Mouse (Mus musculus) forebrain, embryonic 13.5 days (tissue): ENCODE measurements around the gene Pex10. TPM values are rescaled to one million over a fixed set of nuclear protein-coding genes. Genes with fewer than 3 reads are reported as not detected.

Source experiments
- ATAC-seq: fragments of 200-750 bp; cut with Nextera tagmentation; 2 replicates; pipeline ENCODE4 v1.8.0; 2017
- H3K27ac ChIP-seq: fragments of 300-500 bp; sonication (generic); 2 replicates; pipeline ENCODE4 v1.5.1; 2015; ENCODE audit warnings: inconsistent platforms, mild to moderate bottlenecking, moderate library complexity
- H3K27me3 ChIP-seq: fragments of 300-500 bp; sonication (generic); 2 replicates; pipeline ENCODE4 v1.6.1; 2015; ENCODE audit warnings: mild to moderate bottlenecking, inconsistent platforms
- H3K36me3 ChIP-seq: fragments of 300-500 bp; sonication (generic); 2 replicates; pipeline ENCODE4 v1.6.1; 2015; ENCODE audit warnings: mild to moderate bottlenecking, inconsistent platforms; ENCODE audit not compliant: poor library complexity, severe bottlenecking
- H3K4me1 ChIP-seq: fragments of 300-500 bp; sonication (generic); 2 replicates; pipeline ENCODE4 v1.6.1; 2015; ENCODE audit warnings: inconsistent platforms
- H3K4me2 ChIP-seq: fragments of 300-500 bp; sonication (generic); 2 replicates; pipeline ENCODE4 v1.6.1; 2015; ENCODE audit warnings: inconsistent platforms, mild to moderate bottlenecking, moderate library complexity
- H3K4me3 ChIP-seq: fragments of 300-500 bp; sonication (generic); 2 replicates; pipeline ENCODE4 v1.5.1; 2015; ENCODE audit warnings: mild to moderate bottlenecking, inconsistent platforms
- H3K9ac ChIP-seq: fragments of 300-500 bp; sonication (generic); 2 replicates; pipeline ENCODE4 v1.6.1; 2015; ENCODE audit warnings: mild to moderate bottlenecking, inconsistent platforms
- H3K9me3 ChIP-seq: fragments of 300-500 bp; sonication (generic); replicated peaks from 2 replicates; pipeline ENCODE4 v1.6.1; 2016; ENCODE audit warnings: inconsistent platforms
- WGBS: fragments of 180-500 bp; shearing (Covaris S2); methylation state at CpG from one replicate; pipeline ENCODE4 v1.1.7; 2015; 5-methylcytosine and 5-hydroxymethylcytosine counted together
- polyA plus RNA-seq: library from polyadenylated mRNA; unstranded; fragments of >200 nt; fragmentation: Nextera tagmentation; extraction: Ambion mirVana; gene quantifications from 2 replicates; pipeline ENCODE4 v1.2.1, GENCODE M21; 2015

Pex10 gene
- polyA plus RNA-seq, 1 experiment from 2014 or later, result 18.5 TPM

- Histone ChIP-seq H3K27me3 (peaks cover 31% of the 10 kb centered on the region), H3K4me1 (peaks cover 36% of the 10 kb centered on the region), H3K9me3 (no peaks in the 10 kb centered on the region), H3K36me3 (no peaks in the 10 kb centered on the region), H3K4me3 (no peak overlapping the region), H3K27ac (no peak overlapping the region), H3K9ac (no peak overlapping the region; the same call in 1 of the 2 replicates), H3K4me2 (no peak overlapping the region)
- WGBS, result 27% methylated on average over 7 of the region's 7 CpGs
- ATAC-seq, result no peak
Measured at GRCm38 (mm10) chr4:155034202-155034601, 32.6 kb upstream of the Pex10 start.

DNA sequence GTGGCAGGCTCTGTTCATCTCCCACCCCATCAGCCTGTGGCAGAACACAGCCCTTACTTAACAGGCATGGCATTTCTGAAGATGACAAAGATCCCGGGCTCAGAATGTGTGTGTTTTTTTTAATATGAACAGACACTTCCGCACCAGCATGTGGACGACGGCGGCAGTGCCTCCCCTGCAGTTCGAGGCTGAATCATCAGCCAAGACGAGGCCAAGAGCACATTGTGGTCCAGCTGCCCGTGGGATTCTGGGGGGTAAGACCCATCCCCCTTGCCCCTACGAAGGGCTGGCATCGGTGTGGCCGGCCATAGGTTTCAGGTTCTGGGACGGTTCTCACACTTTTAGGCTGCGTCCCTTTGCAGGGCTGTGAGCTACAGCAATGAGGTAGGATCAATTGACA is 32.0 kb upstream of the Pex10 start:
- no peak for ATAC-seq

DNA sequence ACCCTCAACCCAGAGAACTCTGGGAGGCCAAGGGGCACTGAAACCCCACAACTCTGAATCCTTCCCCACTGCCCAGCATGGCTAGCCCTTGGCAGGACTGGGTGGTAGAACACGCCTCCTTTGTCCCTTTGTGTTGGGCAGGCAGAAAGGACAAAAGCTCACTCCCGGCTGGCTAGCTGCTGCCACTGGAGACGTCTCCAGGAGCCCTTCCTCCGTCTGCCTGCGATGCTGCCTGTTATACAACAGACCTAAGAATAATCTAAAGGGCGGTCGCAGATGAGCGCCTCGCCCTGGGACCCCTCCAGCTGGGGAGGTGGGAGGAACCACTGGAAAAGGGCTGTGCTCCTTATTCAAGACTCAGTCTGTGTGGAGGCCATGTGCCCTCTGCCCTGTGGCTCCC is 26.6 kb upstream of the Pex10 start:
- Histone ChIP-seq H3K27ac (no peak overlapping the region), H3K27me3 (peaks cover 48% of the 10 kb centered on the region), H3K9ac (peak overlapping the region; percentile 3; the same call in 1 of the 2 replicates), H3K4me2 (peak overlapping the region; percentile 12; the same call in 1 of the 2 replicates), H3K36me3 (no peaks in the 10 kb centered on the region), H3K4me1 (peaks cover 35% of the 10 kb centered on the region), H3K9me3 (no peaks in the 10 kb centered on the region), H3K4me3 (no peak overlapping the region)
- ATAC-seq, result 0 out of 2 replicates have a peak, but pooled peaks have one; percentile 16
- WGBS, result 0% methylated on average over 9 of the region's 9 CpGs

More for the DNA sequence above, 32.0 kb upstream of the Pex10 start:
- 63% methylated on average over 13 of the region's 13 CpGs for WGBS
- Histone ChIP-seq H3K27me3 (peaks cover 28% of the 10 kb centered on the region), H3K9me3 (no peaks in the 10 kb centered on the region), H3K4me2 (no peak overlapping the region), H3K4me3 (no peak overlapping the region), H3K9ac (no peak overlapping the region; the same call in 1 of the 2 replicates), H3K4me1 (peaks cover 40% of the 10 kb centered on the region), H3K36me3 (no peaks in the 10 kb centered on the region), H3K27ac (no peak overlapping the region)

- no peak overlapping the region for H3K4me3 ChIP-seq
- peaks cover 47% of the 10 kb centered on the region for H3K27me3 ChIP-seq
- no peaks in the 10 kb centered on the region for H3K9me3 ChIP-seq
- no peak for ATAC-seq
- H3K36me3 ChIP-seq, result no peaks in the 10 kb centered on the region
- H3K9ac ChIP-seq, result peak overlapping the region; percentile 3; the same call in 1 of the 2 replicates
- H3K4me1 ChIP-seq, result peaks cover 33% of the 10 kb centered on the region
- no peak overlapping the region for H3K27ac ChIP-seq
- peak overlapping the region; percentile 12; the same call in 1 of the 2 replicates for H3K4me2 ChIP-seq
- WGBS, result 46% methylated on average over 6 of the region's 6 CpGs
Measured at GRCm38 (mm10) chr4:155040696-155041095, 26.1 kb upstream of the Pex10 start.

DNA sequence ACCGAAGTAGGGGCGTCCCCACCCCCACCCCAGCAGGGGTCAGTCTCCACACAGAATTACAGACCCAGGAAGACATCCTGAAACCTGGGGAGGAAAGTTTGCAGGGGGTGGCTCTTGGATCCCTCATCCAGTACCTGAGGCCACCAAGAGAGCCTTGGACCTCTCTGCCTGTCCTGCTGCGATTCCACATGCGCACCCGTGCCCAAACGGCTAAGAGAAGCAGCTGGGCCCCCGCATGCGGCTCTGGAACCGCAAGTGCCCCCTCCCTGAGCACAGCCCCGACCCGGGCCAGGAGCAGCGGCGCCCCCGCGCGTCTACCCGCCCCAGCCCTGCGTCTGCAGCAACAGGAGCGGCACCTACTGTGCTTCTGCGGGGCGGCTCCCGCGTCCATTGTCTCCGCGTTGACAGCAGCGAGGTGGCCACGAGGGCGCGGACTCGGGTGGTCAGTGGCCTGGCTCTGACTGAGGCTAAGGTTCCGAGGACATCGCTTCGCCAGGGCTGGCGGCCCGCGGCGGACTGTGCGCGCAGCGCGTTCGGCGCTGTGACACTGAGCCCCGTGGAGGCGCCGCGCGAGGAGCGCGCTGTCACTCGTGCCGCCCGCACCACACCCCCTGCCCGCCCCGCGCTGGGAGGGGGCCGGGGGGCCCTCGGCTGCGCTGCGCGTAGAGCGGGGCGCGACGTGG is 24.1 kb upstream of the Pex10 start:
- H3K36me3 ChIP-seq, result no peaks in the 10 kb centered on the region
- peaks cover 46% of the 10 kb centered on the region for H3K27me3 ChIP-seq
- H3K9ac ChIP-seq, result peak overlapping the region; percentile 67
- WGBS, result 1% methylated on average over 62 of the region's 65 CpGs
- no peaks in the 10 kb centered on the region for H3K9me3 ChIP-seq
- H3K4me2 ChIP-seq, result peak overlapping the region; percentile 80
- peaks cover 33% of the 10 kb centered on the region for H3K4me1 ChIP-seq
- H3K27ac ChIP-seq, result no peak overlapping the region
- H3K4me3 ChIP-seq, result peak overlapping the region; percentile 50
- peak; percentile 57; the same call in 1 of the 2 replicates for ATAC-seq

GRCm38 (mm10) chr4:155043289-155043625 is 23.6 kb upstream of the Pex10 start:
- Histone ChIP-seq H3K27me3 (peaks cover 46% of the 10 kb centered on the region), H3K36me3 (no peaks in the 10 kb centered on the region), H3K4me1 (peaks cover 33% of the 10 kb centered on the region), H3K4me2 (peak overlapping the region; percentile 80), H3K27ac (no peak overlapping the region), H3K4me3 (peak overlapping the region; percentile 50), H3K9me3 (no peaks in the 10 kb centered on the region), H3K9ac (peak overlapping the region; percentile 67)
- ATAC-seq, result 0 out of 2 replicates have a peak, but pooled peaks have one; percentile 3
- under 1% methylated on average over 24 of the region's 25 CpGs for WGBS

DNA sequence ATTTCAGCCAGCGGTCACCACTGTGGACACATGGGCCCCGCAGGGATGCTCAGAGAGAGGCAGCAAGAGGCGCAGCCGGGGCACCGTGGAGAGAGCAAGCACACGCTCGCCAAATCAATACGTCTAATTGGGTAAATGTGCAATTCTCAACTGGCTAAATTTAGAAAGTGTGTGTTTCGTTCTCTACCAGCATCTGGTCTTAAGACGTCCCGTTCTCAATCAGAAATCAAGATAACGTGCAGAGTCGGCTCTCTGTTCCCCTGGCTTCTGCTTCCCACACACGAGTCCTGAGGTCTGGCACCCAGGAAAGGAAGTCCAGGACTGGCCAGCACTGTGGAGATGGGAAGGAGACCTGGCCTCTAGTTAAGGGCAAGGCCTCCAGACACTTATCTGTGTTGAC is 20.2 kb upstream of the Pex10 start:
- peaks cover 39% of the 10 kb centered on the region for H3K27me3 ChIP-seq
- 87% methylated on average over 14 of the region's 14 CpGs for WGBS
- H3K9ac ChIP-seq, result no peak overlapping the region
- peaks cover 17% of the 10 kb centered on the region for H3K4me1 ChIP-seq
- no peak for ATAC-seq
- no peak overlapping the region for H3K4me3 ChIP-seq
- H3K36me3 ChIP-seq, result no peaks in the 10 kb centered on the region
- no peak overlapping the region for H3K4me2 ChIP-seq
- H3K27ac ChIP-seq, result no peak overlapping the region
- no peaks in the 10 kb centered on the region for H3K9me3 ChIP-seq

DNA sequence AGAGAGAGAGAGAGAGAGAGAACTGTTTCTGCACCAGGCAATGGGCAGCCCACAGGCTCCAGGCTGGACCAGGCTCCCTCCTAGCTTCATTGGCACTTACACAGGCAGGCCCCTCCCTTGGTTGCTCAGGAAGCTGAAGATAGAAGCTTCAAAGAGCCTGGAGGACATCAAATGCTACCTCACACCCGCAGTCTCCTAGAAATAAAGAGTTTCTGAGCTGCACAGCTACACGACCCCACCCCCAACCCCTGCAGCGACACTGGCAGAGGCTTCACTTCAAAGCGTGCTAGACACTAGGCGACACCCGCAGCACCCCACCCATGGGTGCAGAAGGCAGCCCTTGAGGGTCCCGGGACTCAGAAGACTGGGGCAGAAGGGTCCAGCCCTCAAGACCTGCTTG is 16.7 kb upstream of the Pex10 start:
- Histone ChIP-seq H3K27ac (no peak overlapping the region), H3K9ac (no peak overlapping the region), H3K4me3 (no peak overlapping the region), H3K36me3 (no peaks in the 10 kb centered on the region), H3K4me2 (no peak overlapping the region), H3K9me3 (no peaks in the 10 kb centered on the region), H3K4me1 (peaks cover 25% of the 10 kb centered on the region), H3K27me3 (peaks cover 4% of the 10 kb centered on the region)
- ATAC-seq, result no peak
- WGBS, result 80% methylated on average over 7 of the region's 7 CpGs

- Histone ChIP-seq H3K27ac (peak within 1 kb of the TSS; percentile 21), H3K36me3 (no peaks in the 10 kb centered on the region), H3K4me1 (peaks cover 51% of the 10 kb centered on the region), H3K9me3 (no peaks in the 10 kb centered on the region), H3K27me3 (no peaks in the 10 kb centered on the region), H3K4me3 (no peak within 1 kb of the TSS), H3K4me2 (no peak within 1 kb of the TSS; the same call in 1 of the 2 replicates), H3K9ac (peak within 1 kb of the TSS; percentile 35; the same call in 1 of the 2 replicates)
- 49% methylated on average over 10 of the region's 10 CpGs for WGBS
- ATAC-seq, result no peak
Measured at GRCm38 (mm10) chr4:155056724-155057123, 10.1 kb upstream of the Pex10 start, which contains the start of gene Plch2. TSS of gene Plch2 (minus strand) at chr4:155056784.

GRCm38 (mm10) chr4:155058325-155058724 is 8.5 kb upstream of the Pex10 start:
- H3K36me3 ChIP-seq, result no peaks in the 10 kb centered on the region
- no peak overlapping the region for H3K27ac ChIP-seq
- H3K9ac ChIP-seq, result no peak overlapping the region
- H3K4me3 ChIP-seq, result no peak overlapping the region
- 38% methylated on average over 10 of the region's 10 CpGs for WGBS
- H3K4me2 ChIP-seq, result no peak overlapping the region
- no peak for ATAC-seq
- H3K9me3 ChIP-seq, result no peaks in the 10 kb centered on the region
- peaks cover 44% of the 10 kb centered on the region for H3K4me1 ChIP-seq
- H3K27me3 ChIP-seq, result no peaks in the 10 kb centered on the region

DNA sequence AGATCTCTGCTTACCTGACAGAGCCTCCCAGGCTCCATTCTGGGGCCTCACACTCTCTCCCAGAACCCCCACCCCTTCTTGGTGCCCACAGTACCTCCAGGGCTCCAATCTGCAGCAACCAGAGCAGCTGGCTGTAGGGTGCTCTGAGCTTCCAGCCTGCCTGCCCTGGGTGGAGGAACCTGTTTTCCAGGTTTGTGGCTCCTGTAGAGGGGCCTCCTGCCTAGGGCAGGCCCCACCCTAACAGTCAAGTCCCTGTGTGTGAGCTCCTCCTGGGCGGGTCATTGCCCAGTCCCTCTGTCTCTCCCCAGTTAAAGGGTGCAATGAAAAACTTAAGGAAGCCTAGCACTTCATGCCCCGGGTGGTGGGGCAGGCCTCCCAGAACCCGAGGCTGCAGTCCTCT is 2.9 kb upstream of the Pex10 start:
- H3K36me3 ChIP-seq, result peaks cover 7% of the 10 kb centered on the region
- no peak overlapping the region for H3K9ac ChIP-seq
- H3K27me3 ChIP-seq, result no peaks in the 10 kb centered on the region
- H3K27ac ChIP-seq, result no peak overlapping the region
- 45% methylated on average over 3 of the region's 3 CpGs for WGBS
- H3K4me3 ChIP-seq, result no peak overlapping the region
- no peak overlapping the region for H3K4me2 ChIP-seq
- H3K4me1 ChIP-seq, result peaks cover 27% of the 10 kb centered on the region
- no peak for ATAC-seq
- H3K9me3 ChIP-seq, result no peaks in the 10 kb centered on the region

DNA sequence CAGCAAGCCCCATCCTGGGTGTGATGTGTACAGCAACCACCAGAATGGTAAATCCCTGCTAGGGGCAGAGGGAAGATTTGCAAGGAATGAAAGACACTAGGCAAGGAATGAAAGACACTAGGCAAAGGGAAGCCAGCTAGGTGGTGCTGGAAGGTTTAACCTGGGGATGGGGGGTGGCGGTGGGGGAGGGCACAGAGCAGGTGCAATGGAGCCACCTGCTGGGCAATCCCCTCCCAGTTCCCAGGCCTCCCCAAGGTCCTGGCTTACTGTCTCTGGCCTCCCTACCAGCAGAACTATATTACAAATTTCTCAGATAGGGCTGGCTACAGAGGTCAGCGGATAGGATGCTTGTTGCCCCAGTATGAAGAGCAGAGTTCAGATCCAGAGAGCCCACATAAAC is 2.3 kb upstream of the Pex10 start:
- Histone ChIP-seq H3K36me3 (peaks cover 13% of the 10 kb centered on the region), H3K4me2 (no peak overlapping the region), H3K4me3 (no peak overlapping the region), H3K27me3 (no peaks in the 10 kb centered on the region), H3K9me3 (no peaks in the 10 kb centered on the region), H3K9ac (no peak overlapping the region), H3K4me1 (peaks cover 22% of the 10 kb centered on the region), H3K27ac (no peak overlapping the region)
- WGBS, result 81% methylated on average over 2 of the region's 2 CpGs
- ATAC-seq, result no peak
